Mouse (Mus musculus): ENCODE results near the gene Dhdh.

DNA sequence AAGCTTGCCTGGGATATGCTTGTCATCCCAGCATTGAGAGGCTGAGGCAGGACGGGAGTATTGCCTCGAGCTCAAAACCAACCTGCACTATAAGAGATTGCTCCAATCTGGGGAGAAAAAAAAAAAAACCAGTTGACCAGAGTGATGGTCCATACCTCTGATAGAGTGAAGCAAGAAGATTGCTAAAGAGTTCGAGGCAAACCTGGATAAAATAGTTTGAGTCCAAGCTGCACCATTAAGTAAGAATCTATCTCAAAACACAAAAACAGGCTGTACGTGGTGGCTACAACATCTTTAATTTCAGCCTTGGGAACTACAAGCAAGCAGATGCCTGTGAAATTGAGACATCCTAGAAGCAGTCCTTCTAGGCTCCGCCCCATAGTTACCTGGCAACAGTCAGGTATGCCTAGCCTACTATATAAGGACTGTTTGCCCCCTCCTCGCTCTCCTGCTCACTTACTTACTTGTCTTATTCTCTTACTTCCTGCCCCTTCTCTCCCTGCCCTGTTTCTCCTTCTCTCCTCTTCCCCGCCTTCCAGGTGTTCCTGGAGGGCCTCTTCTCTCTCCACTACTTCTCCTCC lies 21.4 kb downstream of the Dhdh start:
- TF ChIP-seq POLR2A (IDR thresholded peaks at IDR 0.05; ENCODE audit: borderline replicate concordance, extremely low read depth, insufficient read depth, insufficient read length, poor library complexity, severe bottlenecking): no peak
- TF ChIP-seq CTCF (IDR thresholded peaks at IDR 0.05; ENCODE audit: borderline replicate concordance, extremely low read depth, insufficient read depth, insufficient read length): no peak
